Mouse (Mus musculus): Measurements from ENCODE around the gene Ncoa1. TPM values are rescaled to one million over a fixed set of nuclear protein-coding genes. Genes with fewer than 3 reads are reported as not detected.
A peak's percentile ranks its signal among the peaks of the same experiment; 100 is the strongest.

Ncoa1 gene
- polyA plus RNA-seq, 1 experiment from 2014 or later = 12.7 TPM

DNA sequence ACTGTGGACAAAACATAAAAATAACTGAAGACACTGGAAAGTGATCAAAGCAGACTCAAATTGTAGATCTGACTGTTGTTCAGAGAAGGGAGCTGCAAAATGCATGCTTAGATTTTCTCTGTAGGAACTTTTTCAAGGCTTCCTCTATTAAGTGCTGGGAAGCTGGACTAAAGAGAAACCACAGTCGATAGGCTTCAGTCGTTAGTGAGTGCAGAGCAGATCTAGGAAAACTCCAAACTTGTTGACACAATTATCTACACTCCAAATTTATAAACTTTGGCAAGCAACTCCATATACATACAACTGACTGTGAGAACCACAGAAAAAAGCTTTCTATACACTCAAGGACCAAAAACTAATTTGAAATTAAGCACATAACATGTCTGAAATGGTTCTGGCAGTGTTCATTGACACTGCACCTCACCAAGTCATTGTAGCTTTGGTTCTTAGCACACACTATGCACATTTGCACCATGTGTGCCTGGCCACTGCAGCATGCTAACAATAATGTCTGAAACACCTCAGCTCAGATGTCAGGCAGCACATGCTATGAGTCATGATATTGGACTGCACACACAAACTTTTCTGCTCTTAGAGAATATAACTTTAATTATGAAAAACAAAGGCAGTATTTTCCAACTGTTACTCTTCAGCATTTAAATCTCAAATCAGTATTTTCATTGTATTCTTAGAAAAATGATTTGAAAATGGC is 121.8 kb downstream of the Ncoa1 start:
- peaks cover 10% of the 10 kb centered on the region for H3K4me1 ChIP-seq
- H3K4me2 ChIP-seq = no peak overlapping the region
- WGBS = 44% methylated on average over 2 of the region's 2 CpGs
- H3K27ac ChIP-seq = no peak overlapping the region
- H3K9ac ChIP-seq = no peak overlapping the region
- no peaks in the 10 kb centered on the region for H3K36me3 ChIP-seq (ENCODE audit: poor library complexity, severe bottlenecking)
- no peak overlapping the region for H3K4me3 ChIP-seq
- no peaks in the 10 kb centered on the region for H3K9me3 ChIP-seq (replicated peaks)
- ATAC-seq = no peak
- H3K27me3 ChIP-seq = no peaks in the 10 kb centered on the region

DNA sequence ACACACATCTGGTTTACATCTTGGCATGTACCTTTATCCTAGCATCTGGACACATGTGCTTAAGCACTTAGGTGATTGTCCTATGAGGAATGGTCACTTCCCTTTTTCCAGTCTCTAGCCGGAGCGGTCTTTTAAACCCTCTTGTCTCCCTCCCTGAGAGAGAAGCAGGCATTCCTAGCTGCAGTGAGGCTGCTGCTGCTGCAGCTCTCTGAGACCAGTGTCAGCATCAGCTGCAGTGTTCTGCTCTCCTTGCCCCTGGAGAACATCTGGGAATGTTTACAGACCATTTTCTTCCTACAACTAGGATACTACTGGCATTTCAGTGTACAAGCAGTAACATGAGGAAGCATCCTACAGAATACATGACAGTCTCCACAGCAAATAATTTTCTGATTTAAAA is 133.8 kb downstream of the Ncoa1 start:
- H3K4me3 ChIP-seq = no peak overlapping the region
- H3K27me3 ChIP-seq = no peaks in the 10 kb centered on the region
- no peak overlapping the region for H3K27ac ChIP-seq
- H3K9me3 ChIP-seq (replicated peaks) = no peaks in the 10 kb centered on the region
- H3K4me2 ChIP-seq = no peak overlapping the region
- no peak for ATAC-seq
- H3K36me3 ChIP-seq (ENCODE audit: poor library complexity, severe bottlenecking) = 0 out of 2 replicates have a peak, but pooled peaks cover under 1% of the 10 kb centered on the region
- peaks cover 22% of the 10 kb centered on the region for H3K4me1 ChIP-seq
- H3K9ac ChIP-seq = no peak overlapping the region
- WGBS = 82% methylated on average over 2 of the region's 2 CpGs

DNA sequence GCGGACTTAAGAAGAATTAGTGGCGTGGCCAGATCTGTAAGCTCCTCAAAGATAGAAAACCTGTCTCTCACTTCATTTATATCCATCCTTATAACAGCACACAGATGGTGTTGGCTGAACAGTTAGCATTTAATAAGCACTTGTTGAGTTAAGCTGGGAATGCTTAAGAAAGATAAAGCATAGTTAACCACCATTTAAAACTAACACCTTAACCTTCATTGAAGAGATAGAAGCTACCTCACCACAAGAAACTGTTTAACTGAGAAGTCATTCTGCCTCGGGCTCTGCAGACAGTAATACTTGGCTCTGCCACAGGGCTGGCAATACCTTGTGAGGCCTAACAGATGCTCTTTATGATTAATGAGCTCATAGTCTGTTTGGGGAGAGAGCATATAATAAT is 134.9 kb downstream of the Ncoa1 start:
- WGBS = 45% methylated on average over 3 of the region's 3 CpGs
- ATAC-seq = peak; percentile 86
- no peaks in the 10 kb centered on the region for H3K27me3 ChIP-seq
- no peaks in the 10 kb centered on the region for H3K9me3 ChIP-seq (replicated peaks)
- H3K27ac ChIP-seq = no peak overlapping the region
- 0 out of 2 replicates have a peak, but pooled peaks cover 5% of the 10 kb centered on the region for H3K36me3 ChIP-seq (ENCODE audit: poor library complexity, severe bottlenecking)
- H3K4me3 ChIP-seq = no peak overlapping the region
- no peak overlapping the region for H3K9ac ChIP-seq
- H3K4me1 ChIP-seq = peaks cover 22% of the 10 kb centered on the region
- H3K4me2 ChIP-seq = no peak overlapping the region

DNA sequence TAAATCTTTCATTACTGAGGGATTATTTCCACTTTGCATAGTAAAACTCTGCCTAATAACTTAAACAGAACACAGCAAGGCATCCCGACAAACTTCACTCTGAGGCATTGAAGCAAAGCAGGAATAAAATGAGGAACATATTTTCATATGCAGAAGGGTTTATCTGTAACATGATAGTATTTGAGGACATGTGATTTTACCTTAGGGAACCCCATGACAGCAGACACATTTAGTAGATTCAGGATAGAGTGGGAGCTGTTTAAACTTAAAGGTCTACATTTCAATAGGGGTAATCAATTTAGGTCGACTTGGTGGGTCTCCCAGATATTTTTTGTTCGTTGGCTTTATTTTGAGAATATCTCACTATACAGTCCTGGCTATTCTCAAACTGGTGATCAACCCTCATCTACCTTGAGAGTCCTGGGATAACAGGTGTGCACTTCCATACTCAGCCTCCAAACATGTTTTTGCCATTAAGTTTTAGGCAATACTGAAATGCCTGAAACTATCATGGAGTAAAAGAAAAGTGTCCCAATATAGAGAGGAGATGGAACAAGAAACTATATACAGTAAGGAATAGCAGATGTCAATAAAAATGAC is 136.6 kb downstream of the Ncoa1 start:
- 0 out of 2 replicates have a peak, but pooled peaks cover 5% of the 10 kb centered on the region for H3K36me3 ChIP-seq (ENCODE audit: poor library complexity, severe bottlenecking)
- 88% methylated on average over 3 of the region's 3 CpGs for WGBS
- H3K9me3 ChIP-seq (replicated peaks) = no peaks in the 10 kb centered on the region
- ATAC-seq = no peak
- peaks cover 17% of the 10 kb centered on the region for H3K4me1 ChIP-seq
- no peaks in the 10 kb centered on the region for H3K27me3 ChIP-seq
- H3K4me3 ChIP-seq = no peak overlapping the region
- no peak overlapping the region for H3K27ac ChIP-seq
- no peak overlapping the region for H3K4me2 ChIP-seq
- H3K9ac ChIP-seq = no peak overlapping the region

DNA sequence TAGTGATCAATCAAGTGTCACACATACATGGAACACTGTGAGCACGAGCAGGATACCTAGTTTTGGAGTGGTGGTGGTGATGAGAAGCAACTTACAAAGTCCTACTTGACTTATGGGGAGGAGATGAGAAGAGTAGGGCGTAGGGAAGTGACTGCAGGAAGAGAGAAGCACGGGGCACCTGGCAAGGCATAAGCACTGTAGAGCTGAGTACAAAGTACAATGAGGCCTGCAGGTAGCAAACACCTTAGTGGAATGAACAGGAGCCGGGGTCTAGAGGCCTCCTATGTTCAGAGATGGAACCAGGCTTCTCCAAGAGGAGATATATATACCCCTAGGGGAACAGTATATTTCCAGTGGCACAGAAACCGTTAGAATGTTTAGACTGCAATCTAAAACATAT is 153.4 kb downstream of the Ncoa1 start:
- Histone ChIP-seq H3K27ac (no peak overlapping the region), H3K9me3 (replicated peaks) (no peaks in the 10 kb centered on the region), H3K36me3 (ENCODE audit: poor library complexity, severe bottlenecking) (peaks cover 17% of the 10 kb centered on the region), H3K4me1 (no peaks in the 10 kb centered on the region), H3K4me2 (no peak overlapping the region), H3K4me3 (no peak overlapping the region), H3K9ac (no peak overlapping the region), H3K27me3 (no peaks in the 10 kb centered on the region)
- ATAC-seq = no peak
- WGBS = 94% methylated on average over 5 of the region's 5 CpGs

DNA sequence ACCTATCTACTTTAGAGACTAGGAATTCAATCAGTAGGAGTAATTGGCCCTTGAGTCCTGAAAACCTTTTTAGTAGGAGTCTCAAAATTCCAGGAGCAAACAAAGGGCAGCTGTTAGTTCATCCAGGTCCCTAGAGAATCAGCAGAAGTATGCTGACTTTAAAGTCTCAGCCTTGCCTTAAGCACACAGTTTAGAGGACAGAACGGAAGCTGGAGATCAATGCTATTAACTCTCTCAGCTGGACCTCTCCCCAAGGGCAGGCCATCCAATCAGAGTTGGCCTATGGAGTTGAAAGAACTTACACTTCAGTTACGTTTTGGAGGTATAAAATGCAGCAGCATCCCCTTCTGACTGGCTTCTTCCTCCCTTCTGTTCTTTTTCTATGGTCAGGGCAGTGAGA is 154.8 kb downstream of the Ncoa1 start:
- no peak for ATAC-seq
- no peak overlapping the region for H3K4me2 ChIP-seq
- H3K27ac ChIP-seq = no peak overlapping the region
- H3K4me1 ChIP-seq = no peaks in the 10 kb centered on the region
- no peak overlapping the region for H3K9ac ChIP-seq
- WGBS = 20% methylated on average over 2 of the region's 2 CpGs
- H3K9me3 ChIP-seq (replicated peaks) = no peaks in the 10 kb centered on the region
- H3K36me3 ChIP-seq (ENCODE audit: poor library complexity, severe bottlenecking) = peaks cover 16% of the 10 kb centered on the region
- H3K27me3 ChIP-seq = no peaks in the 10 kb centered on the region
- no peak overlapping the region for H3K4me3 ChIP-seq

DNA sequence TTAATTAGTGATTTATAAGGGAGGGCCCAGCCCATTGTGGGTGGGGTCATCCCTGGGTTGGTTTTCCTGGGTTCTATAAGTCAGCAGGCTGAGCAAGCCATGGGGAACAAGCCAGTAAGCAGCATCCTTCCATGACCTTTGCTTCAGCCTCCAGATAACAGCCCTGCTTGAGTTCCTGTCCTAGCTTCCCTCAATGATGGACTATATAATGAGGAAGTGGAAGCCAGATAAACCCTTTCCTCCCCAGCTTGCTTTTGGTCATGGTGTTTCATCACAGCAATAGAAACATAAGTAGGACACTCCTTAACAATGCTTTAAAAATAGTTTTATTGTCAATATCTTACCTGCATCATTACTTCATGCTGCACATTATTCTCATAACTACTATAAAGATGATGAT is 163.2 kb downstream of the Ncoa1 start:
- H3K9ac ChIP-seq = no peak overlapping the region
- no peaks in the 10 kb centered on the region for H3K27me3 ChIP-seq
- H3K9me3 ChIP-seq (replicated peaks) = no peaks in the 10 kb centered on the region
- H3K4me2 ChIP-seq = no peak overlapping the region
- H3K4me1 ChIP-seq = no peaks in the 10 kb centered on the region
- no peak overlapping the region for H3K27ac ChIP-seq
- H3K4me3 ChIP-seq = no peak overlapping the region
- H3K36me3 ChIP-seq (ENCODE audit: poor library complexity, severe bottlenecking) = peaks cover 21% of the 10 kb centered on the region
- no peak for ATAC-seq

DNA sequence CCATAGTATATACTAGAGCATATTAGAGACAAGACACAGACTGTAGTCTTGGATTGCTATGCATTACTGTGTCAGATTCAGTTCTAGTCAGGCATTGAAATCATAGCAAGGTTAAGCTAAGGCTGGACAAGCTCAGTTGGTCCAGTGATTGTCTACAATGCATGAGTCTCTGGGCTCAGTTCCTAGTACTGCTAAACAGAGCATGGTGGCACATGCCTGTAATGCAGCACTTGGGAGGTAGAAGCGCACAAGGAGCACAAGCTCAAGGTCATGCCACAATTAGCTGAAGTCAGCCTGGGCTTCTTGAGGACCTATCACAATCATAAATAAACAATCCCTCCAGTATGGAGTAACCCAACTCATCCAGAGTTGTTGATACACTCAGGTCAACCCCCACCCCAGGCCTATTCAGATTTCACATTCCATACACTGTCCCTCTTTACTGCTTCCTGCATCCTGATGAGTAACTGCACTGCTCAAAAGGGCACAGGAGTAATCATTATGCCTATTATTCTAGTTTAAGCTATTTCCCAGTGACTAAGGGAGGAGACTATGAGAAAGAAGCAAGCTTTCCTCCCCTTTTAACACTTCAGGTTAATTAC is 170.2 kb downstream of the Ncoa1 start:
- Histone ChIP-seq H3K9me3 (replicated peaks) (no peaks in the 10 kb centered on the region), H3K9ac (no peak overlapping the region), H3K27ac (no peak overlapping the region), H3K4me3 (no peak overlapping the region), H3K4me1 (no peaks in the 10 kb centered on the region), H3K36me3 (ENCODE audit: poor library complexity, severe bottlenecking) (peaks cover 9% of the 10 kb centered on the region), H3K4me2 (no peak overlapping the region), H3K27me3 (no peaks in the 10 kb centered on the region)
- no peak for ATAC-seq
- 97% methylated on average over 1 of the region's 1 CpGs for WGBS

DNA sequence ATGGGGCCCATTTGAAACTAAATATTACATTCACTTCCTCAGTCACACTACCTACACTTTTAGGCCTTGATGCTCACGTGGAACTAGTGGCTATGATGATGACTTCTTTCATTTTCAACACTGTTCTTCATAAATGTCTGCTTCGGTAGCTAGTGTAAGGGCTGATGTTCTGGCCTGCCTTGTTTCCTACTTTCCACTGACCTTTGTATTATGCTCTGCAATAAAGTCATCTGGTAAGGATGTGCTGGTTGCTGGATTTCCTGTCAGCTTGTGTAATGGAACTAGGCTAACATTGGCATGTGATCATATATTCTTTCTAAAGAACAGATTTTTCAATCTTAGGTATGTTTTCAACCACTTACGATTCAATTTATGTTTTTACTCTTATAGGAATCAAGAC is 177.7 kb downstream of the Ncoa1 start:
- Histone ChIP-seq H3K4me2 (no peak overlapping the region), H3K4me3 (no peak overlapping the region), H3K36me3 (ENCODE audit: poor library complexity, severe bottlenecking) (peaks cover 16% of the 10 kb centered on the region), H3K27ac (no peak overlapping the region), H3K27me3 (no peaks in the 10 kb centered on the region), H3K9me3 (replicated peaks) (no peaks in the 10 kb centered on the region), H3K4me1 (no peaks in the 10 kb centered on the region), H3K9ac (no peak overlapping the region)
- WGBS = 86% methylated on average over 3 of the region's 3 CpGs
- ATAC-seq = no peak

DNA sequence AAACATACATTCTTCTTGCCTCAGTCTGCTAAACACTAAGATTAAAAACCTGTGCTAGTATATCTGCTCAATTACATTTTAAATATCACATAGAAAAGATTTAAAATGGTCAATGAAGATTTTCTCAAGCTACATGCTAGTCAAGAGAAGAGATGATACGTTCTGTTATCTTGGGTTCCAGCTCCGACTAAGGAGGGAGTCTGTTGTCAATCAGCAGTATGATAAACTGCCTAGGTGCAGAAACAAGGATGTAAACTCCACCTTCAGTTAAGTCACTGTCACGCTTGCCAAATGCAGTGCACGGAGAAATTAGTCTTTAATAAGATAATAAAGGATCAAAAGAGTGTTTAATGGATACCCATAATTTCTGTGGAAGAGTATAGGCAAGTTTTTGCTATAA is 178.4 kb downstream of the Ncoa1 start:
- Histone ChIP-seq H3K9ac (no peak overlapping the region), H3K4me2 (no peak overlapping the region), H3K4me1 (no peaks in the 10 kb centered on the region), H3K9me3 (replicated peaks) (no peaks in the 10 kb centered on the region), H3K4me3 (no peak overlapping the region), H3K27me3 (no peaks in the 10 kb centered on the region), H3K27ac (no peak overlapping the region), H3K36me3 (ENCODE audit: poor library complexity, severe bottlenecking) (peaks cover 22% of the 10 kb centered on the region)
- no peak for ATAC-seq
- WGBS = 92% methylated on average over 4 of the region's 4 CpGs

DNA sequence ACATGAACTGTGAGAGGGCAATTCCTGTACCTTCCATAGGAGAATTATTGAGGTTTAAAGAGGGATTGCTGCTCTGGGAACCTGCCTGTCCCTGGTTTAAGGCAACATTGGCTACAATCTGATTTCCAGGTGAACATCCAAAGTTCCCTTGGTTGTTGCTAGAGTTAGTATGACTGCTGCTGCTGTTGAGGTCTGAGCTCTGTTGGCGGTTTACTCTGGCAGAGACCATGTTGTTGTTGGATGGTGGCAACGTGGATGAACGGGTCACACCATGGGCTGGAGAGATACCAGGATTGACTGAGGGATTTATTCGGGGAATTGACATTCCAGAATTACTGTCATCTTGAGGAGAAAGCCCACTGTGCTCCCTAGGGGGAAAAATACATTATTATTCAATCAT is 181.1 kb downstream of the Ncoa1 start:
- no peak for ATAC-seq
- no peak overlapping the region for H3K9ac ChIP-seq

DNA sequence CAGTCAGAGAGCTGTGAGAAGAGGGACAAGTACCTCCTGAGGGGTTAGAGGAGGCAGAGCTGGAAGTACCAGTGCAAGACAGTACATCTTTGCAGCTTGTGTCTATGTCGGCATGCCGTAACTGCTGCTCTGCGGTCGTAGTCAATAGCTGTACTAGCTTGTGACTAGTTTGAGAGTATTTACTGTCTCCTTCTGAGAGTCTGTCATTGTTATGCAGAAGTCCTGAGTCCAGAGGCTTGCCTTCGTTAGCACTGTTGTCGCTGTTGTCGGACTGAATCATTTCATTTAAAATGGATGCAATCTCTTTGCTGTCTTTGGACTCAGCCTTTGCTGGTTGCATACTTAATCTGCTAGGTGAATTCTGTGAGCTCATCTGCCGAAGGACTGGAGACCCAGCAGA is 181.7 kb downstream of the Ncoa1 start:
- no peak overlapping the region for H3K4me2 ChIP-seq
- no peak for ATAC-seq
- no peak overlapping the region for H3K9ac ChIP-seq
- H3K27me3 ChIP-seq = no peaks in the 10 kb centered on the region
- no peaks in the 10 kb centered on the region for H3K9me3 ChIP-seq (replicated peaks)
- 71% methylated on average over 8 of the region's 8 CpGs for WGBS
- no peak overlapping the region for H3K4me3 ChIP-seq
- peaks cover 27% of the 10 kb centered on the region for H3K36me3 ChIP-seq (ENCODE audit: poor library complexity, severe bottlenecking)
- no peaks in the 10 kb centered on the region for H3K4me1 ChIP-seq
- H3K27ac ChIP-seq = no peak overlapping the region

More for the DNA sequence above, 181.1 kb downstream of the Ncoa1 start:
- H3K4me2 ChIP-seq = no peak overlapping the region
- H3K9me3 ChIP-seq (replicated peaks) = no peaks in the 10 kb centered on the region
- no peaks in the 10 kb centered on the region for H3K4me1 ChIP-seq
- peaks cover 22% of the 10 kb centered on the region for H3K36me3 ChIP-seq (ENCODE audit: poor library complexity, severe bottlenecking)
- H3K4me3 ChIP-seq = no peak overlapping the region
- no peak overlapping the region for H3K27ac ChIP-seq
- WGBS = 93% methylated on average over 4 of the region's 4 CpGs
- H3K27me3 ChIP-seq = no peaks in the 10 kb centered on the region
